Mouse (Mus musculus): ENCODE measurements around the gene Nyap1.

Gene Nyap1

GRCm38 (mm10) chr5:137690531-137690930, 50.9 kb downstream of the Nyap1 start:
- no peak for DNase-seq

GRCm38 (mm10) chr5:137689974-137690373, 51.4 kb downstream of the Nyap1 start:
- no peak for DNase-seq

GRCm38 (mm10) chr5:137686127-137686790, 55.1 kb downstream of the Nyap1 start:
- DNase-seq, result no peak

- no peak for DNase-seq
These were observed 55.8 kb downstream of the Nyap1 start for GRCm38 (mm10) chr5:137685653-137686052.

GRCm38 (mm10) chr5:137684294-137685123, 56.9 kb downstream of the Nyap1 start, which contains the start of gene Agfg2:
TSS of gene Agfg2 (minus strand) at chr5:137684726.
- peak; percentile 100 for DNase-seq

- peak; percentile 48 for DNase-seq
These were observed 57.8 kb downstream of the Nyap1 start for GRCm38 (mm10) chr5:137683388-137684293.

GRCm38 (mm10) chr5:137682526-137682925, 58.9 kb downstream of the Nyap1 start:
- peak; percentile 15 for DNase-seq
